Mouse (Mus musculus) left cerebral cortex, adult 8-10 months (tissue): ENCODE measurements around the gene Nfkbia. TPM values are rescaled to one million over a fixed set of nuclear protein-coding genes. Genes with fewer than 3 reads are reported as not detected.

Experiments used
- DNase-seq, 2 experiments: peaks; one replicate each; pipeline ENCODE4 v3.0.0; 2022; ENCODE audit warnings: low spot score in 2 of 2
- total RNA-seq, 4 experiments: library from RNA; stranded (reverse); gene quantifications; 2 replicates each; pipeline ENCODE4 v1.2.4; 2022

Gene Nfkbia
- 10 to 100 TPM; 30.4 to 36.8 (median 35.1) TPM for total RNA-seq

- DNase-seq: peak; percentile 81 to 90
Observed at GRCm38 (mm10) chr12:55492184-55492898, at the start of gene Nfkbia. Nfkbia (minus strand) TSS chr12:55492647.

DNA sequence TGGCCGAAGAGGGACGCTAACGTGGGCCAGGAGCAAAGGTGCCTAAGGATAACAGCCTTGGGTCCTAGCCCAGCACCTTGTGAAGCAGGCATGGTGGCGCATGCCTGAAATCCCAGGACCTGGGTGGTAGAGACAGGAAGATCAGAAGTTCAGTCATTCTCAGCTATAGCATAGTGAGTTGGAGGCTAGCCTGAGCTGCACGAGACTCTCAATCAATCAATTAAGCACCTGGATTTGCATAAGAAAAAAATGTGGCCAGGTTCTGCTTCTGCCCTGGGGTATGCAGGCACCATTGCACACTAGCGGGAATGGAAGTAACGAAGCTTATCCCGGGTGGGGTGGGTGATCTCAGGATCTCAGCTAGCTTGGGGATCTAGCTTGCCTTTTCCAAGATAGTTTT is 46.7 kb upstream of the Nfkbia start:
- no peak for DNase-seq

DNA sequence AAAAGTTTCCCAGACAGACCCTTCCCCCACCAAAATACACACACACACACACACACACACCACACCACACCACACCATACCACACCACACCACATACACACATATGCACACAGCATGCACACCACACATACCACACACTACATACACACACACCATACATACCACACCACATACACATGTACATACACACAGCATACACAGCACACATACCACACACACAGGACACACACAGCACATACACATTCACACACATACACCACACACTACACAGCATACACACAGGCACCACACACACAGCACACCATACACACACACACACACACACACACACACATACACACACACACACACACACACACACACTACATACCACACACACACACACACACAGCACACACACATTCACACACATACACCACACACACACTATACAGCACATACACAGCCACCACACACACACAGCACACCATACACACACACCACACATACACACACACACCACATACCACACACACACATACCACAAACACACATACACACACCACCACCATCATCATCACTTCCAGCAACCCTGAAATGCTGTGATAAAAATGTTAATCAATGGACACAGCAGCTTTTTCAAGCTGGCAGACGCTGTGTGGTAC is 46.0 kb upstream of the Nfkbia start:
- DNase-seq: no peak

GRCm38 (mm10) chr12:55537742-55538141 is 45.3 kb upstream of the Nfkbia start:
- DNase-seq: no peak

DNA sequence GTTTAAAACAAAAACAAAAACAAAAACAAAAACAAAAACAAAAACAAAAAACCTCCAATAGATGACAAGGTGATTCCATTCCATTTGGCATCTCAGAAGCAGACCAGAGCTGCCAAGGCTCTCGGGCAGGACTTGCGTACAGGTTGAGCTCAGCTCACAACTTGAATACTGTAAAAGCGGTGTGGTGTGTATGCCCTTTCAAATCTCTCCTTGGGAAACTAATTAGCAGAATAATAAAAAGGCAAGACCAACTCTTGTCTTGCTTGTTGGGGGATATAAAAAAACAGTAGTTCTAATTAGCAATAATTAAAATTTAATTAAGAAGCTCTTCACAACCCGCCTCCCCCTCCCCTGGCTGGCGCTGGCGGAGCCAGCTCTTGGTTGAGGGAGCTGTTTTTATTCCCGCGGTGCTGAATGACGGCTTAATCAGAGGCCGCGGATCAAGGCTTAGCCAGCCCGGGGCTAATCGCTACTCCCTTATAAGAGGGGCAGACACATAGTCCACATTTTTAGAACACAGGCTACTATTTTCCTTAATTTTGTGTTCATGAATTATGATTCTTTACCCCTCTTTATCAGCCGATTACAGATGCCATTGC is 44.2 kb upstream of the Nfkbia start:
- no peak for DNase-seq

GRCm38 (mm10) chr12:55526983-55527752 is 34.7 kb upstream of the Nfkbia start:
- DNase-seq: no peak

DNA sequence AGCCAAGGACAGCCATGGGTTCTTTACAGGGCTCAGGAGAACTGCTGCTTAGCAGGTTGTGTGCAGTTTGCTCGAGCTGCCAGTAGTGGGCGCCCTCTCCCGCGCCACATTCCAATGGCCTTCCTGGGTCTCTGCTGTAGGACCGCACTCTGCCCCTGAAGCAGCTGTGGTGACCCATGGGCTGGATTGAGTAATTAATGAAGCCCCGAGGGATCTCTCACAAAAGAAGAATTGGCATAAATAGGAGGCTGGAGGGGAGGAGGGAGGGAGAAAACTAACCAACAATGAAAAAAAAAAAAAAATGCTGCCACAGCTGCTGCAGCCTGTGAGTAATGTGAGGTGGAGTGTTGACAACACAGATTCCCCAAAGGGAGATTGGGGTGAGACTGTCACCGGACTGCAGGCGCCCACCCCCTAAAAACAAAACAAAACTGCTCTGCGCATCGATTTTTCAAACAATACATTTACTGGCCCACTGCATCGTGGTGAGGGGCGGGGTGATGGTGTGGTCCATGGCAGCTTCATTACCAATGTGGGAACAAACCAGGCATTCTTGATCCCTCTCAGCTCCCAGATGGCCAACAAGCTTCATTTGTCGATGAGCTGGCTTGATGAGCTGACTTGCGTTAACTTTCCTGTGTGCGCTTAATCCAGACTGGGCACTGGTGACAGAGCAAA is 25.8 kb upstream of the Nfkbia start:
- peak in 1 of 2 experiments; percentile 27 for DNase-seq

GRCm38 (mm10) chr12:55508817-55509216 is 16.4 kb upstream of the Nfkbia start:
- no peak for DNase-seq

DNA sequence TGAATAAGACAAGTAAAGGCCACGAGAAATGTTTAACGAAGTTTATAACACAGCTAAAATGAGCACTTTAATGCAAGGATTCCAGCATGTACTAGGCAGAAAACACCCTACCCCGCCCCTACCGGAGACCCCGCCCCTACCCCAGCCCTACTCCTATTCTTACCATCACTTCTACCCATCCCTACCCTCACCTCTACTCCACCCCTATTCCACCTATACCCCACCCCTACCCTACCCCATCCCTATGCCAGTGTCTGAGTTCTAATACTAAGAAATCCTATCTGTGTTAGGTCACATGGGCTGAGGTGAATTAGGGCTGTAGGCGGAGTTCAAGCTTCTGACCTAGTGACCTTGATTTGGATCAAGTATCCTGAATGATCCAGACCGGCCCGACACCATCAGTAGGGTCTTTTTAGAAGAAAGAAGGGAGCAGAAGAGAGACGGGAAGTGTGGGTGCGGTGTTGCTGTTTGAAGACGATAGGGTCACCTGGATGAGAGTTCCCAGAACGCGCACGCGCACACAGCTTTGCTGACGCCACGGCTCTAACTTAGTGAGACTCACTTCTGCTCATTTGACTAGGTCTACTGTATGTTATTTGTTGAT is 15.0 kb upstream of the Nfkbia start:
- DNase-seq: no peak

GRCm38 (mm10) chr12:55506029-55506330 is 13.5 kb upstream of the Nfkbia start:
- DNase-seq: peak in 1 of 2 experiments; percentile 51

- no peak for DNase-seq
Observed at GRCm38 (mm10) chr12:55505314-55506028, 13.0 kb upstream of the Nfkbia start.

DNA sequence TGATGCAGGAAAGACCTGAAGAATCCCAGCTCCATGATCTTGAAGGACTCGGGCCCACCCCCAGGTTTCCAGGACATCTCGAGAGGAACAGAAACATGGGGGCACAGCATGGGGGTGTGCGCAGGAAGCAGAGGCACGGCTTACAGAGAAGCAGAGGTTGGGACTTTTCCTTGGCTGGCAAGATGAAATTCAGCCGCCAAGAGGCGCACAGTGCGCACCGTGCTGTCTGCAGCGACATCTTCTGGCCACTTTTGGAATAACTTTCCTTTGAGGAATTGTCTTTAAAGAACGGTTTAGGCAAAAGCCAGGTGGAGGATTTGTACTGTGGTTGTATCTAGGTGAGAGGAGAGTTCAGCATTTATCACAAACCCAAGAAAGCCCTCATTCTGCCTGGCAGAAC is 6.6 kb upstream of the Nfkbia start:
- DNase-seq: peak in 1 of 2 experiments; percentile 80

GRCm38 (mm10) chr12:55497737-55498136 is 5.3 kb upstream of the Nfkbia start:
- no peak for DNase-seq

GRCm38 (mm10) chr12:55495902-55496605 is 3.6 kb upstream of the Nfkbia start:
- DNase-seq: no peak

GRCm38 (mm10) chr12:55495114-55495901 is 2.9 kb upstream of the Nfkbia start:
- DNase-seq: no peak

- no peak for DNase-seq
Observed at GRCm38 (mm10) chr12:55493381-55493780, 934 bp upstream of the Nfkbia start.

- DNase-seq: no peak
Observed at GRCm38 (mm10) chr12:55492941-55493340, 494 bp upstream of the Nfkbia start.

DNA sequence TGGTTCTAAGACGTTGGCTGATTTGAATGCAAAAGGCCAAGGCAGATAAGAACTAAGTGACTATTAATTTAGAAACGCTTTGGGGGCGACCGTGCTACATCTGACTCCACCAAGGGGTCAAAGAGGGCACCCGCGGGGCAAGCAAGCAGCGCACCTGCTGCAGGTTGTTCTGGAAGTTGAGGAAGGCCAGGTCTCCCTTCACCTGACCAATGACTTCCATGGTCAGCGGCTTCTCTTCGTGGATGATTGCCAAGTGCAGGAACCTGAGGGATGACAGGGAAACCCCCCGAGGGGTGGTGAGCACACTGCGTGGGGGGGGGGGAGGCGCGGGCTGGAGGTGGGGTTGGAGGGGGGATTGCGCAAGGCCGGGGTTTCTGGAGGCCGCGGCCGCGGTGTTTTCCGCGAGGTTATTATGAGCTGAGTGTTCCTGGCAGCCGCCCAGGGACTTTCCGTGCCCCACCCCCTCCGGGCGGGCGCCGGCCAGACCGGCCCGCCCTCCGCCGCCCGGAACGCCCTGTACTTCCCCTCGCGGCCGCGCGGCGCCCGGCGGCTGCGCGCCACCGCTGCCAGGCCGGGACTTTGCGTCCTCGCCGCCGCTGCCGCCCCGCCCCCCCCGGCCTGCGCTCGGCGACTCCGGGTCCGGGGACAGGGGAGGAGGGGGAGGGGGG is 797 bp downstream of the Nfkbia start:
- DNase-seq: peak; percentile 65 to 83
